Mouse (Mus musculus) kidney, embryonic 14.5 days (tissue): ENCODE measurements at regions not wholly inside any gene's neighbourhood (a gene's known extent, or its start where the extent isn't known, plus 50 kb on each side); places are given as distances from the start of the nearest gene placed in this dataset.

Source experiments
- ATAC-seq: fragments of 200-750 bp; cut with Nextera tagmentation; 2 replicates; pipeline ENCODE4 v1.8.0; 2017; ENCODE audit warnings: moderate number of reproducible peaks, mild to moderate bottlenecking, moderate TSS enrichment, moderate library complexity; ENCODE audit not compliant: low FRiP score, low TSS enrichment
- H3K27ac ChIP-seq: fragments of 300-500 bp; sonication (generic); 2 replicates; pipeline ENCODE4 v1.5.1; 2014; ENCODE audit warnings: low read depth, mild to moderate bottlenecking, low read length, moderate library complexity, mixed read lengths
- H3K27me3 ChIP-seq: fragments of 300-500 bp; sonication (generic); 2 replicates; pipeline ENCODE4 v1.6.1; 2014; ENCODE audit warnings: mild to moderate bottlenecking, low read length; ENCODE audit not compliant: control insufficient read depth, insufficient read depth
- H3K36me3 ChIP-seq: fragments of 300-500 bp; sonication (generic); 2 replicates; pipeline ENCODE4 v1.6.1; 2014; ENCODE audit warnings: low read length, mixed read lengths; ENCODE audit not compliant: control insufficient read depth, insufficient read depth
- H3K4me1 ChIP-seq: fragments of 300-500 bp; sonication (generic); 2 replicates; pipeline ENCODE4 v1.6.1; 2014; ENCODE audit warnings: low read length, mixed read lengths; ENCODE audit not compliant: control insufficient read depth, insufficient read depth
- H3K4me2 ChIP-seq: fragments of 300-500 bp; sonication (generic); replicated peaks from 2 replicates; pipeline ENCODE4 v1.6.1; 2014; ENCODE audit warnings: low read depth, mild to moderate bottlenecking, low read length
- H3K4me3 ChIP-seq: fragments of 300-500 bp; sonication (generic); 2 replicates; pipeline ENCODE4 v1.5.1; 2014; ENCODE audit warnings: mild to moderate bottlenecking, low read length
- H3K9ac ChIP-seq: fragments of 300-500 bp; sonication (generic); 2 replicates; pipeline ENCODE4 v1.6.1; 2014; ENCODE audit warnings: low read depth, mild to moderate bottlenecking, low read length, moderate library complexity
- H3K9me3 ChIP-seq: fragments of 300-500 bp; sonication (generic); 2 replicates; pipeline ENCODE4 v1.6.1; 2016; ENCODE audit warnings: low read length; ENCODE audit not compliant: control insufficient read depth
- WGBS: fragments of 180-500 bp; shearing (Covaris S2); extraction: QIAGEN DNeasy Blood & Tissue Kit; methylation state at CpG from one replicate; pipeline ENCODE4 v1.1.7; 2014; 5-methylcytosine and 5-hydroxymethylcytosine counted together

GRCm38 (mm10) chr9:91134325-91134724 lies 227.9 kb upstream of the Zic4 start:
- no peaks in the 10 kb centered on the region for H3K9me3 ChIP-seq
- no peak for ATAC-seq
- H3K27ac ChIP-seq: no peak overlapping the region
- H3K4me2 ChIP-seq: no peak overlapping the region
- no peaks in the 10 kb centered on the region for H3K36me3 ChIP-seq
- H3K27me3 ChIP-seq: no peaks in the 10 kb centered on the region
- 88% methylated on average over 1 of the region's 1 CpGs for WGBS
- no peak overlapping the region for H3K9ac ChIP-seq
- no peak overlapping the region for H3K4me3 ChIP-seq
- no peaks in the 10 kb centered on the region for H3K4me1 ChIP-seq

- Histone ChIP-seq H3K9ac (no peak overlapping the region), H3K9me3 (no peaks in the 10 kb centered on the region), H3K27me3 (no peaks in the 10 kb centered on the region), H3K36me3 (no peaks in the 10 kb centered on the region), H3K27ac (no peak overlapping the region), H3K4me1 (no peaks in the 10 kb centered on the region), H3K4me2 (no peak overlapping the region), H3K4me3 (no peak overlapping the region)
- WGBS: 88% methylated on average over 2 of the region's 2 CpGs
- no peak for ATAC-seq
Measured at GRCm38 (mm10) chr9:91135107-91135506, 227.1 kb upstream of the Zic4 start.

GRCm38 (mm10) chr9:91140651-91141050 lies 221.6 kb upstream of the Zic4 start:
- no peaks in the 10 kb centered on the region for H3K36me3 ChIP-seq
- ATAC-seq: no peak
- H3K4me2 ChIP-seq: no peak overlapping the region
- no peaks in the 10 kb centered on the region for H3K27me3 ChIP-seq
- H3K4me1 ChIP-seq: no peaks in the 10 kb centered on the region
- H3K9me3 ChIP-seq: no peaks in the 10 kb centered on the region
- H3K27ac ChIP-seq: no peak overlapping the region
- WGBS: 48% methylated on average over 1 of the region's 1 CpGs
- H3K9ac ChIP-seq: no peak overlapping the region
- H3K4me3 ChIP-seq: no peak overlapping the region

DNA sequence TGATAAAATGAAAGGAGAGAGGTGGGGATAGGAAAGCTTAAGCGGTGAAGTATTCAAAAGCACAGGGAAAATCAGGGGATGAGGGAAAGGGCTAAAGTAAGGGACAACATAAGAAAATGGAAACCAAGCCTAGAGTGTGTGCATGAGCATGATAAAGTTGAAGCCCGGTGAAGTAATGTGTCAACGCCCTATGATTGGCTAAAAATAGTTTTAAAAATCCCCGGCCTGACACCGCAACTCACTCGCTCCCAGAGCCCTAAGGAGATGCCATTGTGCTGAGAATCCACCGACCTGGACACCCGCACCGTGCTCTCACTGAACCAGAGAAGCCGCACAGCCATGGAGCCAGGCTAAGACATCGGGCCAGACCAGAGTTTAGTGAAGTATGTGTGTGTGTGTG lies 210.3 kb upstream of the Zic4 start:
- no peak overlapping the region for H3K9ac ChIP-seq
- no peak overlapping the region for H3K4me2 ChIP-seq
- no peaks in the 10 kb centered on the region for H3K36me3 ChIP-seq
- H3K4me1 ChIP-seq: no peaks in the 10 kb centered on the region
- no peak overlapping the region for H3K4me3 ChIP-seq
- no peak overlapping the region for H3K27ac ChIP-seq
- H3K27me3 ChIP-seq: no peaks in the 10 kb centered on the region
- 92% methylated on average over 11 of the region's 11 CpGs for WGBS
- no peaks in the 10 kb centered on the region for H3K9me3 ChIP-seq
- no peak for ATAC-seq

- no peak overlapping the region for H3K27ac ChIP-seq
- H3K4me2 ChIP-seq: no peak overlapping the region
- no peaks in the 10 kb centered on the region for H3K36me3 ChIP-seq
- no peaks in the 10 kb centered on the region for H3K9me3 ChIP-seq
- no peak overlapping the region for H3K9ac ChIP-seq
- no peaks in the 10 kb centered on the region for H3K27me3 ChIP-seq
- no peak overlapping the region for H3K4me3 ChIP-seq
- 86% methylated on average over 2 of the region's 2 CpGs for WGBS
- ATAC-seq: no peak
- H3K4me1 ChIP-seq: no peaks in the 10 kb centered on the region
Measured at GRCm38 (mm10) chr9:91159311-91159710, 202.9 kb upstream of the Zic4 start.

- no peak for ATAC-seq
- H3K27me3 ChIP-seq: no peaks in the 10 kb centered on the region
- no peak overlapping the region for H3K9ac ChIP-seq
- no peak overlapping the region for H3K4me2 ChIP-seq
- H3K9me3 ChIP-seq: no peaks in the 10 kb centered on the region
- H3K4me3 ChIP-seq: no peak overlapping the region
- H3K27ac ChIP-seq: no peak overlapping the region
- no peaks in the 10 kb centered on the region for H3K36me3 ChIP-seq
- no peaks in the 10 kb centered on the region for H3K4me1 ChIP-seq
Measured at GRCm38 (mm10) chr9:91167871-91168270, 194.3 kb upstream of the Zic4 start.

GRCm38 (mm10) chr9:91193221-91193620 lies 169.0 kb upstream of the Zic4 start:
- no peaks in the 10 kb centered on the region for H3K27me3 ChIP-seq
- H3K9me3 ChIP-seq: no peaks in the 10 kb centered on the region
- no peak overlapping the region for H3K4me3 ChIP-seq
- H3K4me1 ChIP-seq: no peaks in the 10 kb centered on the region
- no peak overlapping the region for H3K4me2 ChIP-seq
- no peaks in the 10 kb centered on the region for H3K36me3 ChIP-seq
- no peak overlapping the region for H3K9ac ChIP-seq
- WGBS: 78% methylated on average over 4 of the region's 4 CpGs
- H3K27ac ChIP-seq: no peak overlapping the region
- ATAC-seq: no peak

DNA sequence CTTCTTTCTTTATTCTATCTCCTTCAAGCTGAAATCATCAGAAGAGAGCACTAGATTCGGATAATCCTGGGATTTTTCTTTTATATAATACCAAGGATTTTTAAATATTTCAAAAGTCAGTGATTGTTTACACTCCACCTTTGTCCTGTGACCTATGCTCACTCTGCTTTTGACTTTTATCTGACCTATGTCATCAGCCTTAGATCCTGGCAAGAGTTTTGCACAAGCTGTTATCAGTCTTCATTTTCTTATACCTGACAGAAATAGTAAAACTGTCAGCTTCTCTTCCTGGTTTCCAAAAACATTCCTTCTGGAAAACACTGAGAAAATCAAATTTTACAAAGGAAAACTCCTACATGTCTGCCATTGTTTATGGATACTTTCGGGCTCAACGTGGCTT lies 168.3 kb upstream of the Zic4 start:
- Histone ChIP-seq H3K9me3 (no peaks in the 10 kb centered on the region), H3K36me3 (no peaks in the 10 kb centered on the region), H3K27me3 (no peaks in the 10 kb centered on the region), H3K4me1 (no peaks in the 10 kb centered on the region), H3K9ac (no peak overlapping the region), H3K4me3 (no peak overlapping the region), H3K4me2 (no peak overlapping the region), H3K27ac (no peak overlapping the region)
- no peak for ATAC-seq
- 60% methylated on average over 3 of the region's 3 CpGs for WGBS

- ATAC-seq: no peak
- no peaks in the 10 kb centered on the region for H3K27me3 ChIP-seq
- no peaks in the 10 kb centered on the region for H3K36me3 ChIP-seq
- H3K4me2 ChIP-seq: no peak overlapping the region
- no peaks in the 10 kb centered on the region for H3K4me1 ChIP-seq
- H3K9ac ChIP-seq: no peak overlapping the region
- H3K4me3 ChIP-seq: no peak overlapping the region
- no peaks in the 10 kb centered on the region for H3K9me3 ChIP-seq
- WGBS: 52% methylated on average over 2 of the region's 2 CpGs
- H3K27ac ChIP-seq: no peak overlapping the region
Measured at GRCm38 (mm10) chr9:91207281-91207680, 154.9 kb upstream of the Zic4 start.
